Mouse (Mus musculus) heart, postnatal 14 days (tissue): ENCODE data around the gene Mfsd9. TPM values are rescaled to one million over a fixed set of nuclear protein-coding genes. Genes with fewer than 3 reads are reported as not detected.
"Not testable (repeated sequence)": the region's sequence is repeated elsewhere in the genome, so short reads cannot be mapped to it uniquely, and the experiment has no call there.

Experiments
- DNase-seq, 2 experiments: peaks; one replicate each; pipeline ENCODE4 v3.0.0; 2021 to 2022
- intact Hi-C: fragments of 180-260 bp; cut with DNase I; formaldehyde crosslinking; loops from one replicate; pipeline ENCODE4 v1.15.1; 2025
- total RNA-seq, 2 experiments: library from RNA; stranded (reverse); gene quantifications; 2 replicates each; pipeline ENCODE4 v1.2.3; 2021

The Mfsd9 gene
- total RNA-seq, 2 experiments from 2014 or later, result 0.48 to 0.63 TPM

DNA sequence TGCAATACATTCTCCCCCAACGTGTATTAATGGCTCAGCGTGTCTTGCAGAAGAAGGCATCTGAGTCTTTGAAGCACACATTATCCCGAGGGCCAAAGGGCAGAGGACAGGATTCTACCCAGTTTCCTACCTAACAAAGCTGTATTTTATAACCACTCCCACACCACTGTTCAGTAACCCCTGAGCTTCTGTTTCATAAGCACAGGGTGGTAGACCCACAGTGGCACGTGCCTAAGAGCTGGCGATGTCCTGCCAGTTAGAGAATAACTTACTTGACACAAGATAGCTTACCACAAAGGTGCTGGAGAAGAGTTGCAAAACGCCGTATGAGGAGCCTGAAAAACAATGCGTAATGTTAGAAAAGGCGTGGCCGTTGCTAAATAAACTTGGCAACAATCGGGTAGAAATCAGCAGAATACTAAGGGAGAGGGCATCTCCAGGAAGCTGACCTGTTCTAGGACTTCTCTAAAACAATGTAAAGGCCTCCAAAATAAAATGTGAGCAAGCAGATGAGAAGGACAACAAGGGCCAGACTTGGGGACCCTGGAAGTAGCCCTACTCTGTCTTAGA lies 4.5 kb downstream of the Mfsd9 start:
- intact Hi-C loops, result no loop called here
- no peak for DNase-seq

DNA sequence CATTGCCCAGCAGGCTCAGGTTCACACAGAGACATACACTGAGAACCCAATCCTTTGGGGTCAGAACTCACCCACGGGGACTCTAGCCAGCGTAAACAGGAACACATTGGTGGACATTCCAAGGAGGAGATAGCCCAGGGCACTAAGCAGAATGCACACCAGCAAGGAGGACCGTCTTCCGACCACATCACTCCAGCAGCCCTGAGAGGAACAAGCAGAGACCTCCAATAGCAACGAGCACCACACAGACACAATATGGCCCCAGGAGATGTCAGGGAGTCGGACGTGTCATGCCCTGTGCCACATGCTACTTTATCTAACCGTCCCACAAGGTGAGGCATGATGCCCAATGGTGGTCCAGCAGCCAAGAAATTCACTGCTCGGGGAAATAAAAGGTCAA lies 6.2 kb downstream of the Mfsd9 start:
- no peak for DNase-seq
- intact Hi-C loops, result no loop called here

DNA sequence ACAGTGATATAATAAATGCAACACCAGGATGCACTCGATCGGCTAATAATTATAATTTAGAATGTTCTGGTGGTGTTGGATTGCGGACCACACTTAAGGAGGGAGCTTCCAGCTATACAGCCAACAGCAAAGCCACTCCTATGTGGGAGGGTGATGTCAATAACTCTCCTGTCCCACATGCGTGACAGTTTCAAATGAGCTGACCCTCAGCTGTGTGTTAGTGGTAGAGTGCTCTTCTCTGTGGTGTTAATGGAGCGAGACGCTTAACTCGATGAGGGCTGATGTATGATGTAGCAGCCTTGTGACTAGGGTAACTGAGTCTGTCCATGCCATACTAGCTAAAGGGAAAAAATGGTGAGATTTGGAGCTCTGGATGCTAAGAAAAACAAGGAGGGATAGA lies 7.0 kb downstream of the Mfsd9 start:
- intact Hi-C loops, result no loop called here
- no peak for DNase-seq

DNA sequence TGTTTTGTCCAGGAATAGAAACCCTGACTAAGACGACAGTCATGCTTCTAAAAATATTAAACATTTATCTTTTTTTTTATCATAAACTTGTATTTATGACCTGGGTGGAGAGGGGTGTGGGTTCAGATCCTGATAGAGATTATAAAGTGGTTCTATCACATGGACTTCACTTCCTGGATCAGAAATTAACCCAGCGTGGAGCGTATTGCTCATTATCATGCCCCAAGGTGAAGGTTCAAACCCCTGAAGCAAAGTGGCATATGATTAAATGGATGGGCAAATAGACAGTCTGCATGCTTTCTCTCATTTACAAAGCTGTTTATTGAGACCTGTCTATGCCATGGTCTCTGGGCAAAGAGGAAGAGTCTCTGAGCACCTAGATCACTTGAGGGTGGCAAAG lies 13.7 kb downstream of the Mfsd9 start:
- DNase-seq, result no peak
- intact Hi-C loops, result no loop called here

DNA sequence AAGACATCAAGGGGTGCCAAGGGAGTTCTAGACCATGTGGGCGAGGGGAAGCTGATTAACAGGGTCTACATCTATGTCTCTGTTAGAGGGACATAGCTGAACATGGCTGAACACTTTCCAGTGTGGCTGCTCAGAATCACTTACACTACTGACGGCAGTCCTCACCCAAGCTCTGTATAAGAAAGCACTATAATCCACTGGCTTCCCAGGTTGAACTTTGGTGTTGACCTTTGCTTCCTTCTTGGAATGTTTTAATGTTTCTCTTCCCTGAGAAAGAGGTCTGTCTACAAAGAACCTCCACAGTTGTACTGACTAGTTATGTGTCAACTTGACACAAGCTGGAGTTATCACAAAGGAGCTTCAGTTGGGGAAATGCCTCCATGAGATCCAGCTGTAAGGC lies 14.4 kb downstream of the Mfsd9 start:
- intact Hi-C loops, result no loop called here
- no peak for DNase-seq

DNA sequence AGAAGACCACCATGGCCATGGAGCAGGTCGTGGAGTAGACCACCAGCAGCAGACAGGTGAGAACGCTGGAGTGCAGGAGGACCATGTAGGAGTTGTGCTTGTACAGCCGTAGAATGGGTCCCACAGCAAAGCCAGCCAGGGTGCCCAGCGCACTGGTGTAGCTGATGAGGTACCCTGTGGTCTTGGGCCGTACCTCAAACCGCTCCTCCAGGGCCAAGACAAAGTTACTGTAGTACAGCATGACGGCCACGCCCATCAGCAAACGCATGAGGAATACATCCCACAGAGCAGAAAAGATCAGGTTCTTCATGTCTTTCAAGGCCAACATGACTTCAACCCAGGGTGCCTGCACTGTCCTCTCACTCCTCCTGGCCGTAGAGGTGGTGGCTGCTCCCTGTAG lies 16.4 kb downstream of the Mfsd9 start:
- intact Hi-C loops, result no loop called here

DNA sequence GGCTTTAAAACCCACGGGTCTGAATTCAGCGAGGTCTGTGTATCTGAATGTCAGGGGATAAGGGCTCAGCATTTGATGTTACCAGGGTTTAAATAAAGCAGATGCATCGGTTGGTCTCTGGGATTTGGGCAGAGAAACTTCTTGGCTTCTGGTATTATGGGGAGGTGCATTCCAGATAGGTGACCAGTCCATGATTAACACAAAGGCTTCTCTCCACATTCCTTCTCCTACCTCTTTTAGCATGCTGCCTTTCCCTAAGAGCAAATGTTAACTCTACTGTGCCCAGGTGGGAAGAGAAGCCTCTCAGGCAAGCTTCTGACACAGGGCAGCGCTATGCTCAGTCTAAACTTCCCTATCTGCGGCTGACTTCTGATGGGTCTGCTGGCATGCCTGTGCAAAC lies 17.3 kb downstream of the Mfsd9 start:
- intact Hi-C loops, result no loop called here

More for the DNA sequence above, 16.4 kb downstream of the Mfsd9 start:
- no peak for DNase-seq

DNA sequence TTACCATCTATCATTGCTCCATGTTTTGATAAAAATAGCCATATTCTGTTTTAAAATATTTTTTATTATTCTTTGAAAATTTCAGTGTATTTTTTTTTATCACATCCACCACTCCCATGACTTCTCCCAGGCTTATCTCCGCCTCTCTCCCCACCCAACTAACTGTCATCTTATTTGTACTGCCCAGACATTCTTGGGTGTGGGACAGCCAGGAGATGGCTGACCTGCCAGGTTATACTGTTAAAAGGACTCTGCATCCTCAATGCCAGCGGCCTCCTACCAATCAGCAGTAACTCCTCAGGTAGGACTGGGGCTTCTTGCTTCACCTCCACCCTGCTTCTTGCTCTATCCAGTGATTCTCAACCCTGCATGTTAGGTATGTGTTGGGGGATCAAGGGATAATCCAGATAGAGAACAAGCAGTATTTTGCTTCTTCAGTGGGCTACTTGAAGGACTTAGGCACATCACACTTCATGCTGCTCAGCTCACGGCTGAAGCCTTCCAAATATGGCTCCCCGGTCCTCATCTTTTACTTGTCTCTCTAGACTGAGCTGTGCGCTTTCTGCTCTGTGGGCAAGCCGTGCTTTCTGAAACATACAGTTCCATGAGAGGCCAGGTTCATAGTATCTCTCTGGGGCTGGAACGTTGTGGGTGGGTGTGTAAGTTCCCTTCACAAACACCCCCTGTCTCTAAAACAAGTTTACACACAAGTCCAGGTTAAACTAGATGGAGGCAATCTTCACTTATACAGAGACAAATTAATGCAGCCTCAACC lies 19.1 kb downstream of the Mfsd9 start:
- no peak for DNase-seq
- intact Hi-C loops, result no loop called here

More for the DNA sequence above, 17.3 kb downstream of the Mfsd9 start:
- DNase-seq, result no peak

DNA sequence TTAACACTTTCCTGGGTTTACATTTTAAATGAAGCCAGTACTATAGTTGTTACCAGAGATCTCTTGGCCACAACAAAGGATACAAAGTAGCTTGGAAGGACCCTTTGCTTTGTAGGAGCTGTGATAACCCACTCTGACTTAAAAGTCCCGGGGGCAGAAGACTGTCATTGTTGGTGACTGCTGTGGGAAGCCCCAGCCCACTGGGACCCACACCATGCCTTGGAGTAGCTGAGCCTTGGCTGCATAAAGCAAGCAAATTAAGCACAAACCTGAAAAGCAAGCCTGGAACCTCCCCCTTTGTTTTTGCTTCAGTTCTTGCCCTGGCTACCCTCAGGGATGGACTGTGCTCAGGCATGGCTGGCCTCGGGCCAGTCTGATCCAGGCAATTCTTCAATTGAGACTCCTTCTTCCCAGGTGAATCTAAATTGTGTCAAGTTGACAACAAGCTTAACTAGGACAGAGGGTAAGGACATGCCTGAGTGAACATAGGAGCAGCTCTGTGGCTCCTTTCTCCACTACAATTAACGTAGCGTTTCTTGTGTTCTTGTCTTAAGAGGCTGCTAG lies 21.1 kb downstream of the Mfsd9 start:
- no peak for DNase-seq
- intact Hi-C loops, result loop anchor here (2.0 kb wide), 2 partner anchors 151 to 191 kb away; no protein-coding TSS in a partner anchor

DNA sequence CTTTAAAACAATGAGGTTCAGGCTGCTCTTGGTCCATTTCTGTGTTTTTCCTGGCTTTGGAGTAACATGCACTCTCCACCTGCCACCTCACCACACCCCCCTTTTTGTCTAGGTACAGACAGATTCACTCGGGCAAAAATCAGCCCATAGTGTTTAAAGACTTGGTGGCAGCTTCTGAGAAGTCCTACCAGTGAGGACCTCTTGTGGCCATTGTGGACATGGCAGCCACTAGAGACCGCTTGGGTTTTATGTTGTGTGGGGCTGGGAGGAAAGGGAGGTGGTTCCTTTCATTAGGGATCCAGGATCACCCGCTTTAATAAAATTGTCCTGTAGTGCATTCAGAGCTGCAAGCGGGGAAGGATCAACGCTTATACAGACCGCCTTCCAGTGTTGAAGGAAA lies 21.9 kb downstream of the Mfsd9 start:
- intact Hi-C loops, result loop anchor here (2.0 kb wide), 2 partner anchors 150 to 190 kb away; no protein-coding TSS in a partner anchor
- DNase-seq, result peak; percentile 33 to 57

DNA sequence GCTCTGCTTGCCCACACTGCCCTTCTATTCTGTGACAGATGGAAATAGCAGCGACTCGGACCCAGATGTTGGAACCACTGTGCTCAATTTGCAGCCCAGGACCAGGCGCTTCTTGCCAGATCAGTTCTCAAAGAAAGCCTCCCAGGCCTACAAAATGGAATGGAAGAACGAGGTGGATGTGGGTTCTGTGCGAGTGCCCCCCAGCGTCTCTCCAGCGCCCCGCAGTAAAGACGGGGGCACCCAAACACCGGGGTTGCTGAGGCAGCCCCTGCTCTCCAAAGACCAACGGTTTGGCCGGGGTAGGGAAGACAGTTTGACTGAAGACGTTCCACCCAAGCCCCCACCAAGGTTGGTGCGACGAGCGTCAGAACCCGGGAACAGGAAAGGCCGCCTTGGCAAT lies 22.9 kb downstream of the Mfsd9 start:
- intact Hi-C loops, result no loop called here
- DNase-seq, result no peak

DNA sequence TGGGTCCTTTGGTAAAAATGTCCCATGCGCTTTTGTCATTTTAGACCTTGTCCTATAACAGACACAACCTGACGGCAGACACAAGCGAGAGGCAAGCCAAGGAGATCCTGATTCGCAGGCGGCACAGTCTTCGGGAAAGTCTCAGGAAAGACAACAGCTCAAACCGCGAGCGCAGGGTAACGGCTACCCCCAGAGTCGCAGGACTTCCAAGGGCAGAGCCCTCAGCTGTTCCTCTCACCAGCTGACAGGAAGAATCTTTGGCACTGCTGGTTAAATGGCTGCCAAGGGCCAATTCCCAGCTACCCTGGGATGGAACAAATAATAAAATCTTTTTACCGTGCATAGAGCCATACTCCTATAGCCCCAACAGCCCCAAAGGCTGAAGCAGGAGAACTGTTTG lies 25.0 kb downstream of the Mfsd9 start:
- intact Hi-C loops, result no loop called here
- DNase-seq, result no peak

DNA sequence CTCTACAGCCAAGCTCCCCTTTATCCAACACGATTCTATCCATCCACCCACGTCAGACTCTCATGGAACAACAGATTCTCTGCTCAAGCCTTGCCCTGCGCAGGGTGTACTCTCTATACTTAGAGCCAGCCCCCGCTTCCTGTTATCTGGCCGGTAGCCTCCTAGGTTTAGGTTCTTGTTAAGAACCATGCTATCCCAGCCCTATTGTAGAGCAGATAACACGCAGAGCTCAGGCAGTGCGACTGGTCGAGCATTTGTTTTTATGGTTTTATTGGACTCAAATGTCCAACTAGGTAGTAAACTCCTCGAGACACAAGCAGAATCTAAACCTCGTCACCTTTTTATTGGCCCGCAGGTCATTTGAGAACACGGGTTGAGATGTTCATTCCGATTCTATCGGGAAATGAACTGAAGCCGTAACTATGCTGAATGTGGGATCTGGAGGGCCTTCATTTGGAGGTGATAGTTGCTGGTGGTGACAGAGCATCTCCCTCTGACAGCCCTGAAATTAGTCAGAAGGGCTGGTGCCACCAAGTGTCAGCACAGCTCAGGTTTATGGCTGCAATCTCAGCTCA lies 25.7 kb downstream of the Mfsd9 start:
- no peak for DNase-seq
- intact Hi-C loops, result no loop called here

DNA sequence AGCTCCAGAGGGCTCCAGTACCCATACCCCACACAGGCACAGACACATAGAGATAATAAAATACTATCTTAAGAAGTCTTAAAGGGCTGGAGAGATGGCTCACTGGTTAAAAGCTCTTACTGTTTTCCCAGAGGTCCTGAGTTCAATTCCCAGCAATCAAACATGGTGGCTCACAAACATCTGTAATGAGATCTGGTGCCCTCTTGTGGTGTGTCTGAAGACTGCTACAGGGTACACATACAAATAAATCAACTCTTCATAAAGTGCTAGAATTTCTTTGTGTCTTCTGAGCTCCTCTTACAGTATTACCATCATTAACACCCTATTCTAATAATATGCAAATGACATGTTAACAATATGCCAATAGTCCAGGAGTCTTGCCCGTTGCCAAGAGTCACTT lies 26.4 kb downstream of the Mfsd9 start:
- intact Hi-C loops, result no loop called here
- DNase-seq, result no peak

DNA sequence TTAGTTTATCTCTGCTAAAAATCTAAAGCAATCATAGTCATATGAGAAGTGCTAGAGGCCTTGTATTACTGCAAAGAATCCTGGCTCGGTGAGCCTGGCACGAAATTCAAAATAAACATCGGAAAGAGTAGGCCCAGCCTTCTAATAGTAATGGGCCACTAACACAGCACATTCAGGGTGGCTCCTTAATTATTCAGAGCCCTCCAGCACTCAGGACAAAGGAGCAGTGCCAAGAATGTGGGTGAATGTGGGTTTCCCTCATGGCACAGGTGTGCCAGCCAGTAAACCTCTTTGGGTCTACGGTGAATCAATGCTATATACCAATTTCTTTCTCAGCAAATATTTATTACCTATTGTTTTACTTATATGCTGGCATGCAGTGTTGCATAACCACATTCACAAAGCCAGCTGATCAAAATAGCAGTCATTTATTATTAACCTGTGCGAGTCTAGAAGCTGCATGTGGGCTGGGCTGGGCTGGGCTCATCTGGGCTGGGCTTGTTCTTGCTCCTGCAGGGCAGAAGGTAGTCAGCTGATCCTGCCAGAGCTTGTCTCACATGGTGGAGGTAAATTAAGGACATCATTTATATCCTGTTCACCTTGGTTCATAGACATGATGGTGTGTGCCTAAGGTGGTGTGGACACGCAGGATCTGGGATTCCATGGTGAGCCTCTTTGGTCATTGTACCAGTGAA lies 30.6 kb downstream of the Mfsd9 start:
- intact Hi-C loops, result no loop called here
- DNase-seq, result no peak

DNA sequence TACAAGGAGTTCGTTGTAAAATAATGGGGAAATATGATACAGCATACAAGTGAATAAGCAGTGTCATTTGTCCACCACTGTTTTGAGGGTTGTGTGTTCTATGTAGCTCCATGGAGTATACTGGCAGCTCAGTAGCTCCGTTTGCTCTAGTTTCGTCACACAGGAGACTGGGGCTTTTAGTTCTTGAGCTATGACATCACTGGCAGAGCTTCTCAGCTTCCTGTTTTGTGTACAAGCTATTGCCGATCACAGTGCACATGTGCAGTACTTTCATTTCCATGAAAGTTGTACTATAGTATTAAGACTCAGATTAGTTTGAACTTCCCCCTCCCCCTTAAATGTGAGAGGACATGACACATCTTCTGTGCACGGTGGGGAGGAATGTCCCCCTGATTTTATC lies 44.4 kb downstream of the Mfsd9 start:
- intact Hi-C loops, result no loop called here
- no peak for DNase-seq

DNA sequence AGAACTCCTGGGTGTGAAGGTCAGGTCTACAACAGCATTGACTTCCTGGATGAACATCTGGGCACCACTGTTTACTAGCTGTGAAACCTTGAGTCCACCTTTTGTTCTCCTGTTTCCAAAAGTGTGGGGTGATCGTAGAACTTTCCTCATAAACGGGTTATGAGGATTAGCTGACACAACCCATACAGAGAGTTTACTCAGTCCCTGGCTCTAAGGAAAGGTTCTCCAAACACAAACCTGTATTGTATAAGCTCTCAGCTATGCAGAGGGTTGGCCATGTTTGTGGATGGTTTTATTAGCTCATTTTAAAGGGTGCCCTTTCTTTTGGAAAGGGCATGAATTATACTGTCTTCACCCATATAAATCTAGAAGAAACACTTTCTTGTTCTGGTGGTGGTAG lies 49.7 kb downstream of the Mfsd9 start:
- DNase-seq, result no peak
- intact Hi-C loops, result no loop called here

DNA sequence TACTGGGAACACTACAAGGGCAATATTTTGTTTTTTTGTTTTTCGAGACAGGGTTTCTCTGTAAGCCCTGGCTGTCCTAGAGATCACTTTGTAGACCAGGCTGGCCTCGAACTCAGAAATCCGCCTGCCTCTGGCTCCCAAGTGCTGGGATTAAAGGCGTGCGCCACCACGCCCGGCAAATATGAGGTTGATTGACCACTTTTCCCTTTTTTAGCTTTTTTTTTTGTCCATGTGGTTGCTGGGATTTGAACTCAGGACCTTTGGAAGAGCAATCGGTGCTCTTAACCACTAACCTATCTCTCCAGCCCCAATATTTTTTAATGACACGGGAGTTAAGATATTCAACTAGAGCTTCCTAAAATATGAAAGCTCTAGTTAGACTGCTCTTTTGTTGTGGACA lies 52.2 kb downstream of the Mfsd9 start:
- intact Hi-C loops, DNase-seq: not testable (repeated sequence)

DNA sequence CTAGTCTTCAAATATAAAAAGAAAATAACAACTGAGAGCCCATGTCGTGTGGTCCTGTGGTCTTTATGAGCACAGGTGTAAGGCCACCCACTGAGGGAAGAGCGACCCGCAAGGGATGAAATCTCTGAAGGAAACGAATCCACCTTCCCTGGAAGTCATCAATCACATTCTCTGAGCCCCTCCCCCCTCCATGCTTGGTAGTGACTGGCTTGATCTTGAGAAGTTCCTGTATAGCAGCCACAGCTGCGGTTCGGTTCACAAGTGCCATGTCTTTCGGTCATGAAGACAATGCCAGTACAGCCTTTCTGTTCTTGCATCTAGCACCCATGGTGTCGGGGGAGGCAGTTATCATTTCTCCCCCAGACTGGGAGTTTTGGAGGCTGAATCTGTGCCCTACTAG lies 52.8 kb downstream of the Mfsd9 start:
- intact Hi-C loops, result no loop called here
- DNase-seq, result no peak

DNA sequence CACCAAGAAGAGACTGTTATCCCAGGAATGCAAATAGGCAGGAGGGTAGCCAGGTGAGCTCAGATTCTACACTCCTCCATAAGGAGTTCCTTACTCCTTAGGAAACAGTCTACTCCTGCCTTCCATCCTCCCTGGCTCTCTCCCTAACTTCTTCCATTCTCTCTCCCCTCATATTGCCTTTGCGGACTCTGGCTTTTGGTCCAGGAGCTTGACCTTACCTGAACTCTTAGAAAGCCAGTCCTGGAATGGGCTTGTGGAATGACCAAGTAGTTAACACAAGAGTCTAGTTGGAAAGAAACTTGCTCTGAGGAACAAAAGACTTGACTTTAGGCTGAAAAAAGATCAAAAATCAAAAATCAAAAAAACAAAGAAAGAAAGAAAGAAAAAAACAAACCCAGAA lies 61.9 kb downstream of the Mfsd9 start:
- intact Hi-C loops, result no loop called here

DNA sequence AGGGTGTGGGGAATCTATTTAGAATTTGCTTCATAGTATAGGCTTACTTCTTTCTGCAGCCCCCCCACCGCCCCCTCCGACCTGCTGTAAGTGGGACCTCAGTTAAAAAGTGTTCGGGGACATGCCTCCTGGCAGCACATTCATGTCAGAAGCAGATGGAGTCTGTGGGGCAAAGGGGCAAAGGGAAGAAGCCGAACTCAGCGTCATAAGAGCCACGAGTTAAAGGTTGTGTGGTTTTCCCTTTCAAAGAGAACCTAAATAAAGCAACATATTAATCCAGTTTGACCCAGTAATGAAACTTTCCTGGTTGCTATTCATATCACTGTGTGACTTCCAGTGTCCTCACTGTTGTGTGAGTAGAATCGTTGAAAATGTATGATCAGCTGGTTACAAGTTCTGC lies 63.1 kb downstream of the Mfsd9 start:
- intact Hi-C loops, result no loop called here
- DNase-seq, result no peak

More for the DNA sequence above, 61.9 kb downstream of the Mfsd9 start:
- DNase-seq, result no peak
